Mouse (Mus musculus) midbrain, embryonic 16.5 days (tissue): ENCODE measurements at regions not wholly inside any gene's neighbourhood (a gene's known extent, or its start where the extent isn't known, plus 50 kb on each side); places are given as distances from the start of the nearest gene placed in this dataset.
"Not testable (repeated sequence)": the region's sequence is repeated elsewhere in the genome, so short reads cannot be mapped to it uniquely, and the experiment has no call there.

ENCODE experiments used
- ATAC-seq: fragments of 200-750 bp; cut with Nextera tagmentation; 2 replicates; pipeline ENCODE4 v1.8.0; 2017; ENCODE audit warnings: moderate TSS enrichment
- H3K27ac ChIP-seq: fragments of 300-500 bp; sonication (generic); 2 replicates; pipeline ENCODE4 v1.5.1; 2014; ENCODE audit warnings: mild to moderate bottlenecking, low read length, mixed read lengths
- H3K27me3 ChIP-seq: fragments of 300-500 bp; sonication (generic); 2 replicates; pipeline ENCODE4 v1.6.1; 2014; ENCODE audit warnings: low read depth, low read length, mixed read lengths; ENCODE audit not compliant: control insufficient read depth, insufficient read depth
- H3K36me3 ChIP-seq: fragments of 300-500 bp; sonication (generic); 2 replicates; pipeline ENCODE4 v1.6.1; 2014; ENCODE audit warnings: mild to moderate bottlenecking, low read length, moderate library complexity, mixed read lengths; ENCODE audit not compliant: control insufficient read depth, insufficient read depth
- H3K4me1 ChIP-seq: fragments of 300-500 bp; sonication (generic); 2 replicates; pipeline ENCODE4 v1.6.1; 2014; ENCODE audit warnings: mild to moderate bottlenecking, low read length, mixed read lengths; ENCODE audit not compliant: control insufficient read depth, insufficient read depth
- H3K4me2 ChIP-seq: fragments of 300-500 bp; sonication (generic); 2 replicates; pipeline ENCODE4 v1.6.1; 2014; ENCODE audit warnings: mild to moderate bottlenecking, low read length, mixed read lengths
- H3K4me3 ChIP-seq: fragments of 300-500 bp; sonication (generic); 2 replicates; pipeline ENCODE4 v1.5.1; 2014; ENCODE audit warnings: low read depth, mild to moderate bottlenecking, low read length, moderate library complexity, mixed read lengths
- H3K9ac ChIP-seq: fragments of 300-500 bp; sonication (generic); 2 replicates; pipeline ENCODE4 v1.6.1; 2014; ENCODE audit warnings: low read depth, low read length, mixed read lengths
- H3K9me3 ChIP-seq: fragments of 300-500 bp; sonication (generic); replicated peaks from 2 replicates; pipeline ENCODE4 v1.6.1; 2014; ENCODE audit warnings: mild to moderate bottlenecking, low read length, mixed read lengths; ENCODE audit not compliant: control insufficient read depth, poor library complexity, severe bottlenecking
- whole genome bisulfite sequencing: fragments of 180-500 bp; shearing (Covaris S2); extraction: QIAGEN DNeasy Blood & Tissue Kit; methylation state at CpG from one replicate; pipeline ENCODE4 v1.1.7; 2014; 5-methylcytosine and 5-hydroxymethylcytosine counted together

DNA sequence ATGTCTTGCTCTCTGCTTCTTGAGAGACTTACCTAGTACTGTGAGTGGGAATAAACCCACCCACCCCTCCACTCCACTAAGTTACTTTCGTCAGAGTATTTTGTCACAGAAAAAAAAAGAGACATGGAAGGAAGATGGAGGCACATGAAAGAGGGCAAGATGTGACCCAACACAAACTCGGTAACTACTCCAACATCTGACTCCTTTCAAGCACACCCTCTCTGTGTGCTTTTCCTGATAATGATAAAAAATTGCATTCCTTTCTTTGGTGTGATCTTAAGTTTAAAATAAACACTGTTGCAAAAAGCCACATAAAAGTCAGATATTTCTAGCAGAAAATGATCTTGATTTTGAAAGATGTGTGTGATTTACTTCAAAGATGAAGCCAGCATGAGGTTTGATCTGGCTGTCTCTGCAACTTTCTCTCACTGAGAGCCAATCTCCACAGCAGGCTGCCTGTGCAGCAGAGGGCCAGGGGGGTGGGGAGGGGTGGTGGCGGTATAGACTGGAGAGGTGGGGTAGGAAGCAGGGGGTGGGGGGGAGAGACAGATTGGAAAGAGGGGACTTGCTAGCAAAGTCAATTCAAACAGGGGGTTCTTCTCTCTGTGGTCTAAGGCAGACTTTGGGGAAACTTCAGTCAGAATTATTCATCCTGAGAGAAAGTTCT lies 153.2 kb downstream of the Tcp10c start:
- not testable (repeated sequence) for ATAC-seq, H3K27ac ChIP-seq, H3K27me3 ChIP-seq, H3K36me3 ChIP-seq, H3K4me3 ChIP-seq, H3K9me3 ChIP-seq, H3K4me1 ChIP-seq, H3K9ac ChIP-seq, H3K4me2 ChIP-seq
- 45% methylated on average over 2 of the region's 3 CpGs for WGBS

DNA sequence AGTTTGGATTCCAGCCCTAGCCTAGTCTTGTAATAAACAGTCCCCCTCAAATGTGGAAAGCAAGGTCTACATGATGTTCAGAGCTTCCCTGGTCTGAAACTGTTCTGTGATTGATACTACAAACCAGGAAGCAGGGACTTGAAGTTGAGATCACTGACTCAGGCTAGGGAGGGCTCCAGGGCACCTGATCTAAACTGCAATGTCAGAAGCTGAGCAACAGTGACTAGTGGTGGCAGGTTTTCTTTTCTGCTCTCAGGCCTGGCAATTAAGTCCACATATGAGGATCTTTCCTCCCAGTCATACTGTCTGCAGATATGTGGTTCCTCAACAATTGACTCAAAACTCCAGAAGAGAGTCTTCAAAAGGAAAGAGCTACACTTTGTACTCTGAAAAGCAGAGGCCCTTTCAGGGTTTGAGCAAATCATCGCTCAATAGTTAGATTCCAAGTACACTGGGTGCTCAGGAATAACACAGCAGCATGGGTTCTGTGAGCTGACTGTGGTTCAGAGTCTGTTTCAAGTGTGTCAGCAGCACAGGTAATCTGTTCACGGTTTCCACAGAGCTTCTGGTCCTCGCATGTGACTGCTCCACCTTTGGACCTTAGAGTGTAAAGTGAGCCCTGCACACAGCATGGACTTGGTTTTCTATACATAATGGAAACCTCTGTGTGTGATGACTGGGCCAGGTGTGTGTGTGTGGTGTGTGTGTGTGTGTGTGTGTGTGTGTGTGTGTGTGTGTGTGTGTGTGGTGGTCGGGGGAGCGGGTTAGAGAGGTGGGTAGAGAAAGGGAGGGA lies 165.2 kb downstream of the Tcp10c start:
- not testable (repeated sequence) for H3K9me3 ChIP-seq, H3K27ac ChIP-seq, H3K36me3 ChIP-seq, H3K4me3 ChIP-seq, H3K4me2 ChIP-seq, H3K4me1 ChIP-seq, H3K27me3 ChIP-seq, ATAC-seq, H3K9ac ChIP-seq
- WGBS, result 93% methylated on average over 5 of the region's 5 CpGs

DNA sequence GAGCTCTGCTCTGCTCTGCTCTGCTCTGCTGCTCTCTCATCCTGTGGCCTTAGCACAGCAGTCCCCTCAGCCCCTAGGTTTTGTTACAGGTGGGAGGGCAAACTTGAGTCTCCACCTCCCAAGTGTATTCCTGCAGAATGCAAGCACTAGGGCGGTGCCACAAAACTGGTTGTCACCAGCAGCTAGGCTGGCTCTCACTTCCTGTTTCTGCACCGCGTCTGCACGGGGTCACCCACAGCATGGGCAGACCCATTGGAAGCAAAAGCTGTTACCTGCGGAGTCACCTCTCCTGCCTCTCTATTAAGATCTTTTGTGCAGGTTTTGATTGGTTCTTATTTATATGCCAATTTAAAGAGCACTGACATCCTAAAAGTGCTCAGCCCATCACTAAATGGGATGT lies 178.2 kb downstream of the Tcp10c start:
- not testable (repeated sequence) for H3K4me2 ChIP-seq, ATAC-seq, H3K36me3 ChIP-seq, H3K4me3 ChIP-seq, H3K9ac ChIP-seq, H3K4me1 ChIP-seq, H3K9me3 ChIP-seq, H3K27me3 ChIP-seq, H3K27ac ChIP-seq
- WGBS, result 83% methylated on average over 5 of the region's 5 CpGs

DNA sequence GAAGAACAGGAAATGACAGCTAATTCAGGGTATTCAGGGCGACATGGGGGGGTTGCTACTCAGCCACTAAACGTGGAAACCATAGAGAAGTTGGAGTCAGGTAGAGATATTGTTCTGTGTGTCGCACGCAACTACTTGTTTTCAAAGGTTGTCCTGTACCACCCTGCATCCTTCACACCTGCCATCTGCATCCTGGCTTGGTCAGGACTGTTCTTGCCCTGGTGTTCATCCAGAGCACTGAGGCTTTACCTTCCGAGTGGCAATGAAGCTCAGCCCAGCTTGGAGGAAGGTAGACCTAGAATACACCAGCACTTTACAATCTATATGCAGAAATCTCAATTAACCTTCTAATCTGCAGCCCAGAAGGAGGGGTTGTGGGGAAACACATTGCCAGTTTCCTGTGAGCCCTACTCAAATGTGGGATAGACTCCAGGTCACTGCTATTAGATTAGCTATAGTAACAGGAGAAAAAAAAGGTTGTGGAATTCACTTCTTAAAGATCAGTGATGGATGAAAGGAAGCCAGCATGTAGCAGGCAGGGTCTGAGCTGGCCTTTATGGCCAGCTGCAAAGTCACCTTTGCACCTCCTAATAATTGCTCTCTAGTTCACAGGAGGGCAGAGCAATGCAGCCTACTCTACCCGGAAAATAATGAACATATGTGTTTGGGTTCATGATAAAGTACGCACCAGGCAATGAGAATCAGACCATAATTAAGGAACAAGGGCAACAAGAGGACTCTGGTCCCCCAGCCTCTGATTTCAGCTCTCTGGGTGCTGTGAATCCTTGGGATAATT lies 186.3 kb downstream of the Tcp10c start:
- Histone ChIP-seq H3K4me1 (no peaks in the 10 kb centered on the region), H3K27ac (no peak overlapping the region), H3K4me3 (no peak overlapping the region), H3K36me3 (no peaks in the 10 kb centered on the region), H3K27me3 (no peaks in the 10 kb centered on the region), H3K9me3 (peaks cover 45% of the 10 kb centered on the region), H3K4me2 (no peak overlapping the region), H3K9ac (no peak overlapping the region)
- 83% methylated on average over 7 of the region's 7 CpGs for WGBS
- no peak for ATAC-seq

DNA sequence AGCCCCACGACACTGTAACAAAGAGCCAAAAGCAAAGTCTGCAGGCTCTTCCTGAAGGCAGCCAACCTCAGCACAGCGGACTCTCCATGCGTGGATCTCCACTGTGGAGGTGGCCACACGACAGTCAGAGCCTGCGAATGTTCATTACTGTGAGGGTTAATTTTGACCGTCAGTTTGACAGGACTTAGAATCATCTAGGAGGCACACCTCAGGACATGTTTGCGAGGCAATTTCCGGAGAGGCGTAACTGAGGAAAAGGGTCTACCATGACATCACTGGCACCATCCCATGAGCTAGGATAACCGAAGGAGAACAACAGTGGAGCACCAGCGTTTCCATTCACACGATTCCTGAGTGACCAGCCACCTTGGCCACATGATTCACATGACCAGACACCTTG lies 186.9 kb downstream of the Tcp10c start:
- Histone ChIP-seq H3K4me3 (no peak overlapping the region), H3K4me1 (no peaks in the 10 kb centered on the region), H3K4me2 (no peak overlapping the region), H3K36me3 (no peaks in the 10 kb centered on the region), H3K27ac (no peak overlapping the region), H3K9ac (no peak overlapping the region), H3K9me3 (peaks cover 46% of the 10 kb centered on the region), H3K27me3 (no peaks in the 10 kb centered on the region)
- 69% methylated on average over 12 of the region's 12 CpGs for WGBS
- no peak for ATAC-seq

DNA sequence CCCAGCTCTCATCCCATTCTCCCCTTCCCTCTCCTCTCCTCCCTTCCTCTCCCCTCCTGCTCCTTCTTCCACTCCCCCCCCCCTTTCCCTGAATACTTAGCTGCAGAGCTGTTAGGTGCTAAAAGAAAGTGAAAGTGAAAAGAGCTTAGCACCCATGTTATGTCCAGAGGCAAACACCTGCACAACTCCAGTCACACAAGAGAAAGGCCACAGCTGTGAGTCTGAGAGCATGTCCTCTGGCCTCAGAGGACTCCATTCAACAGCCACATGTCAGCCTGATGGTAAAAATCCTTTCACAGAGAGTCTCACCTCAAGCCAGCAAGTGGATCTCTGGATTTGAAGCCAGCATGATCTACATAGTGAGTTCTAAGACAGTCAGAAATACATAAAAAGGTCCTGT lies 187.9 kb downstream of the Tcp10c start:
- Histone ChIP-seq H3K4me1 (no peaks in the 10 kb centered on the region), H3K9ac (no peak overlapping the region), H3K27me3 (no peaks in the 10 kb centered on the region), H3K4me2 (no peak overlapping the region), H3K9me3 (peaks cover 54% of the 10 kb centered on the region), H3K4me3 (no peak overlapping the region), H3K27ac (no peak overlapping the region), H3K36me3 (no peaks in the 10 kb centered on the region)
- ATAC-seq, result no peak

DNA sequence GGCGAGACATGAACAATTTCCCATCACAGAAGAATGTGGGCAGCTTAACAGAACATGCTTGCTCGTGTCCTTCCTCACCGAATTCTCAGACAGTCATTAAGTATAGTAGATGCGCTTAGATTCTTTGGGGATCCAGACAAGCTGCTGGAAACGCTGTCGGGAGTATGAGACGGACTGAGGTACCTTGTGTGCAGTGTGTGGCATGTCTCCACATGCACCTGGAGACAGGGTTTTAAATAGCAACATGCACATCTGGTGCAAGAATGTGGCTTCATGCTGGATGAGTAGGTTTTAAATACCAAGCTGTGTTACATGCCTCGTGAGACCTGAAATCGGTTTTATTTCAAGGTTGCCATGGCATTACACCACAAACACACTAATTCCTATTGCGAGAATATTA lies 188.5 kb downstream of the Tcp10c start:
- Histone ChIP-seq H3K4me1 (no peaks in the 10 kb centered on the region), H3K36me3 (no peaks in the 10 kb centered on the region), H3K27ac (no peak overlapping the region), H3K4me2 (no peak overlapping the region), H3K9me3 (peaks cover 55% of the 10 kb centered on the region), H3K27me3 (no peaks in the 10 kb centered on the region), H3K9ac (no peak overlapping the region), H3K4me3 (no peak overlapping the region)
- 85% methylated on average over 10 of the region's 10 CpGs for WGBS
- ATAC-seq, result no peak

DNA sequence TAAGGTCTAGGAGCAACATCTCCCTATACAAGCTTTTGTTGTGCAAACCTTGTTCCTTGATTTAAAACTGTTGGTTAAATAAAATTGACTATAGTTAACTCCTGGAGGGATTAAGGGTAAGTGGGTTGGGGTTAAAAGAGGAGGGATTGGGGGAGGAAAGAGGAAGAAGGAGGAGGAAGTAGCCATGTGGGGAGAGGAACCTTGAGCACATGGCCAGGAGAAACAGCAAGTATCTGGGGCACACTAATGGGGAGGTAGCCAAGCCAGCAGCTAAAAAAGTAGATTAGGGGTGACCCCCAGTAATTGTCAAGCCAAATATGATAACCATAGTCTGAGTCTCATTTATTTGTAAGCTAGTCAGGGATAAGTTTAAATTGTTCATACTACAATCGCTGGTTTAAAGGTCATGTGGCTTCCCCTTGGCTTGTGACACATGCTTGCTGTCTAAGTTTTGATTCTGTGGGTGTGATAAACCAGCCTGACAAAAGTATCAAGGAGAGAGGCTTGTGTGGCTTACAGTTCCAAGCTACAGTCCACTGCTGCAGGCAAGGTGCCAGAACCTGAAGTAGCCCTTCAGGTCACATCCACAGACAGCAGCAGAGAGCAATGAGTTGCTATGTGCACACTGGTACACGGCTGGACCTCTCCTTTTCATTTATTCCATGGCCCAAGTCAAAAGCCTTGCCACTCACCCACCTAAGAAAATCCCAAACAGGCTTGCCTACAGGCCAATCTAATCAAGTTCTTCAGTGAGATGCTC lies 189.8 kb downstream of the Tcp10c start:
- no peak overlapping the region for H3K9ac ChIP-seq
- no peaks in the 10 kb centered on the region for H3K36me3 ChIP-seq
- H3K4me1 ChIP-seq, result no peaks in the 10 kb centered on the region
- H3K27me3 ChIP-seq, result no peaks in the 10 kb centered on the region
- ATAC-seq, result no peak
- no peak overlapping the region for H3K27ac ChIP-seq
- no peak overlapping the region for H3K4me3 ChIP-seq
- H3K9me3 ChIP-seq, result peaks cover 68% of the 10 kb centered on the region
- no peak overlapping the region for H3K4me2 ChIP-seq
- 59% methylated on average over 2 of the region's 2 CpGs for WGBS
